Mouse (Mus musculus) midbrain, embryonic 14.5 days (tissue): ENCODE data around the gene 9230104L09Rik. TPM values are rescaled to one million over a fixed set of nuclear protein-coding genes. Genes with fewer than 3 reads are reported as not detected.

Source experiments
- polyA plus RNA-seq: library from polyadenylated mRNA; unstranded; fragments of >200 nt; fragmentation: Nextera tagmentation; extraction: Ambion mirVana; gene quantifications from 2 replicates; pipeline ENCODE4 v1.2.1, GENCODE M21; 2014

9230104L09Rik gene
- polyA plus RNA-seq, 1 experiment from 2014 or later, result not detected

Other genes with a start within 250 kb of the 9230104L09Rik start
- 48.1 and 54.6 TPM in 2 replicates for gene Nxt1, start 192.4 kb downstream of the 9230104L09Rik start, polyA plus RNA-seq
- gene Gzf1, start 184.0 kb downstream of the 9230104L09Rik start, polyA plus RNA-seq, result 12.5 and 16.7 TPM in 2 replicates
- gene Napb, start 132.6 kb downstream of the 9230104L09Rik start, polyA plus RNA-seq, result 59.9 and 78.1 TPM in 2 replicates
- gene Cstl1, start 114.7 kb downstream of the 9230104L09Rik start, polyA plus RNA-seq, result not detected in 2 replicates
- gene Cst11, start 93.5 kb downstream of the 9230104L09Rik start, polyA plus RNA-seq, result not detected in 2 replicates
- gene 8030411F24Rik, start 83.0 kb downstream of the 9230104L09Rik start, polyA plus RNA-seq, result not detected in 2 replicates
- not detected in 2 replicates for gene Cst12, start 75.7 kb downstream of the 9230104L09Rik start, polyA plus RNA-seq
- not detected in 2 replicates for gene Cst8, start 66.3 kb downstream of the 9230104L09Rik start, polyA plus RNA-seq
- not detected in 2 replicates for gene Cst13, start 45.0 kb downstream of the 9230104L09Rik start, polyA plus RNA-seq
- not detected in 2 replicates for gene Cst9, start 29.9 kb downstream of the 9230104L09Rik start, polyA plus RNA-seq
- 525 and 594 TPM in 2 replicates for gene Cst3, start 10.7 kb upstream of the 9230104L09Rik start, polyA plus RNA-seq
- gene Gm1330, start 138.2 kb upstream of the 9230104L09Rik start, polyA plus RNA-seq, result not detected in 2 replicates
- gene Gm10750, start 152.2 kb upstream of the 9230104L09Rik start, polyA plus RNA-seq, result not detected in 2 replicates